Mouse (Mus musculus): ENCODE data around the gene Flnb.

DNA sequence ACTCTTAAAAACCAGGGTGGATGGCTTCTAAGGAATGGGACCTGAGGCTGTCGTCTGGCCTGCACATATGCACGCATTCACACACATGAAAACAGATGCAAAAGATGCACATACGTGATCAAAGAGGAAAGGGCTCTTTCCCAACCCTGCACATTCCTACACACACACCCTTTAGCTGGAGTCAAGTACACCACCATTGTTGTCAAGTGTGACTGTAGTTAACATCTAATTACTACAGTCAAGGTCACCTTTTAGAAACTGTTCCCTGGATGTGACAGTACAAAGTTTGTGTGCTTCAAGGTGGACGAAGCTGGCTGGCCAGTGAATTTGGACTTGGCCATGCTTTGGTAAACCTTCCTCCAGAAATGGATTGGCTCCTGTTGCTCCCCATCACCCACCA lies 114.4 kb downstream of the Flnb start:
- TF ChIP-seq POLR2A (IDR thresholded peaks at IDR 0.05; ENCODE audit: low read depth, low read length) (no peak), CTCF (conservative IDR thresholded peaks at IDR 0.05; ENCODE audit: insufficient read depth, insufficient read length, low read depth, low read length) (no peak)
